Mouse (Mus musculus): Measurements from ENCODE around the gene Hagh.

Gene Hagh

GRCm38 (mm10) chr17:24850065-24850772, 10.3 kb downstream of the Hagh start, which contains the start of gene Fahd1:
Gene Fahd1, minus strand, starts transcription at chr17:24850364.
- peak; percentile 94 for DNase-seq (ENCODE audit: extremely low spot score, low read depth, low spot score)

GRCm38 (mm10) chr17:24850773-24851127, 10.8 kb downstream of the Hagh start:
- no peak for DNase-seq (ENCODE audit: extremely low spot score, low read depth, low spot score)

- DNase-seq (ENCODE audit: extremely low spot score, low read depth, low spot score), result no peak
Observed at GRCm38 (mm10) chr17:24851381-24852125, 11.6 kb downstream of the Hagh start.

DNA sequence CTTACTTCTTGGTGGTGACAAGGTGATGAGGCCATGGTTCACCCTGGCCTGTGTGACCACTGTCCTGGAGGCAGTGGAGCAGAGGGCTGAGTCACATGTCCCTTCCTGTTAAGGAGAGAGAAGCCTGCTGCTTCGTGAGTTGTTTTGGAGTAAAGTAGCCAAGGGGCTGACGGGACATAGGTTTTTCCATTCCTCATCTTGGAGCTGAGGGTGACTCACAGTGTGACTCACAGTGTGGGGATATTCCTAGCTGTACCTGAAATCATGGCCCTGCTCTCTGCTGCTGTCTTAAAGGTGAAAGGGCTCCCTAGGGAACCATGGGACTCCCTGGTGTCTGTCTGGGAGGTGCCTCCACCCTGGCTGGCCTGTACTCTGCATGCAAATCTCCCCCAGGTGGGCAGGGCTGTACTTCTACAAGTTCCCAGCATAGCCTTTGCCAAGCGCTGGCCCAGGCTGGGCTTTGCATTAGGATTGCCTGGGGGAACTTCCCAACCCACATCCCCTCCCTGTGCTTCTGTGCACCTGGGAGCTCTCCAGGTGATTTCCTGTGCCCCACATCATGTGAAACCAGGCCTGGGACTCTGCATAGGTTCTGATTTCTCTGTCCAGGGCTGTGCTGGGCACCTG, 16.0 kb downstream of the Hagh start:
- DNase-seq (ENCODE audit: extremely low spot score, low read depth, low spot score), result no peak

GRCm38 (mm10) chr17:24856589-24856988, 16.6 kb downstream of the Hagh start:
- no peak for DNase-seq (ENCODE audit: extremely low spot score, low read depth, low spot score)

- DNase-seq (ENCODE audit: extremely low spot score, low read depth, low spot score), result no peak
Observed at GRCm38 (mm10) chr17:24857831-24858470, 18.0 kb downstream of the Hagh start.

- DNase-seq (ENCODE audit: extremely low spot score, low read depth, low spot score), result no peak
Observed at GRCm38 (mm10) chr17:24858967-24859366, 19.0 kb downstream of the Hagh start.

DNA sequence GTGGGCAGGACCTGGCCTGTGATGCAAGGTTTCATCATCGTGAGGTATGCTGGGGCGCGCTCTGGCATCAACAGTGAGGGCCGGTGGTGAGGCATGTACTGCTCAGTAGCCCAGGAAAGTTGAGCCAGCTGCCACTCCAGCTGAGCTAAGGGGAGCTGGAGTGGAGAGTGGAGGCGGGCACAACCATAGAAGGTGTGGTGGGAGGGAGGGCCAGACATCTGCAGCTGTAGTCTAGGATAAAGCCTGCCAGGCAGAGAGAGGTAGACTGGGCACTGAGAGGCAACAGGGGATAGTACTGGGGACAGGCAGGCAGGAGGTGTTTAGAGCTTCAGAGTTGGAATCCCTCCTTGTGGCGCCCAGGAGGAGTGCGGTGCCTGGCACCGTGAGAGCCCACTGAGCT, 20.1 kb downstream of the Hagh start:
- DNase-seq (ENCODE audit: extremely low spot score, low read depth, low spot score), result no peak

DNA sequence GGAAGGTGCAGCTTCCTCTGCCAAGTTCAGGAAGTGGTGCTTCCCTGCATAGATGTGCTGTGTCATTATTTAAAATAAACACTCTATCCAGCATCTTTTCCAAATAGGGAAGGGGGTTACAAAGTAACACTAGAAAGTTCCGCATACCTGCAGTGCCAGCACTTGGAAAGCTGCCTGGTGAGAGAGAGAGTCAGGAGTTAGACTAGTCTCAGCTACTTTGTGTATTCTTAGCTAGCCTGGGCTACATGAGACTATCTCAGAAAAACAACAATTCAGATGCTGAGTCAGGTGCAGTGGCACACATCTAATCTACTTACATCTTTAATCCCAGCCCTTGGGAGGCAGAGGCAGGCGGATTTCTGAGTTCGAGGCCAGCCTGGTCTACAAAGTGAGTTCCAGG, 21.8 kb downstream of the Hagh start:
- no peak for DNase-seq (ENCODE audit: extremely low spot score, low read depth, low spot score)

DNA sequence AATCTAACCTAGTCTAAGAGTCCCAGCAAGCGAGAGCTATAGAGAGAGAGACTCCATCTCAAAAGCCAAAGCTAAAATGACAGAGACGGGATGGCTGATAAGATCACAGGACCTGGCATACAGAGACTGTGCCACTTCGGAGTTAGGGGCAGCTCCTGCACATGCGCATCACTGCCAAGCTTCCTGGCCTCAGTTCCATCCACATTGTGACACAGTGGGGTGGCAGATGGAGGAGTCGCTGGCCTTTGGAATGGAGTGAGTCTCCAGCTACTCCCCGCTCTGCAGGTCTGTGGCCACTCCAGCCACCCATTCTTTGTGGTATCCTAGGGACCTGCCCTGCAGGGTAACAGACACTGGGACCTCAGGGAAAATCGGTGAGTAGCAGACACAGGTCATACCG, 25.8 kb downstream of the Hagh start, which contains the start of gene Igfals:
TSS of gene Igfals (plus strand) at position 222 of the 400 bp plus-strand sequence.
- DNase-seq (ENCODE audit: extremely low spot score, low read depth, low spot score), result no peak

- DNase-seq (ENCODE audit: extremely low spot score, low read depth, low spot score), result no peak
Observed at GRCm38 (mm10) chr17:24867914-24868313, 28.0 kb downstream of the Hagh start.

GRCm38 (mm10) chr17:24873695-24874404, 33.9 kb downstream of the Hagh start:
- DNase-seq (ENCODE audit: extremely low spot score, low read depth, low spot score), result no peak

- no peak for DNase-seq (ENCODE audit: extremely low spot score, low read depth, low spot score)
Observed at GRCm38 (mm10) chr17:24874405-24874745, 34.4 kb downstream of the Hagh start.

DNA sequence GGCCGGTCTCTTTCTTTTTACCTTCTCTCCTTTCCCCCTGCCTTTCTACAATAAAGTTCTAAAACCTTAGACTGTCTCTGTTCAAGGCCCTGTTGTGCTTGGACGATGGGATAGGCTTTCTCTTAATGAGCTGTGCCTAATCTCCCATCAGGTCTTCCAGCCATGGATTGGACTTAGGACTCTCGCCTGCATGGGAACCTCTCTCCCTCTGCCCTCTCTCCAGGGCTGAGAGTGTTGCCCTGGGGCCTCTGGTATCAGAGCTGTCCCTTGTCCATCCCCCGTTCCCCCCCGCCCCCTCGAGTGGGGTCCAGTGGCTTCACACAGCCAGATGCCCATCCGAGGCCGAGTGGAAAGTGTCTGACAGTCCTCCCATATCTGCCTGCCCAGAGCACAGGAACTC, 35.0 kb downstream of the Hagh start:
- DNase-seq (ENCODE audit: extremely low spot score, low read depth, low spot score), result no peak

DNA sequence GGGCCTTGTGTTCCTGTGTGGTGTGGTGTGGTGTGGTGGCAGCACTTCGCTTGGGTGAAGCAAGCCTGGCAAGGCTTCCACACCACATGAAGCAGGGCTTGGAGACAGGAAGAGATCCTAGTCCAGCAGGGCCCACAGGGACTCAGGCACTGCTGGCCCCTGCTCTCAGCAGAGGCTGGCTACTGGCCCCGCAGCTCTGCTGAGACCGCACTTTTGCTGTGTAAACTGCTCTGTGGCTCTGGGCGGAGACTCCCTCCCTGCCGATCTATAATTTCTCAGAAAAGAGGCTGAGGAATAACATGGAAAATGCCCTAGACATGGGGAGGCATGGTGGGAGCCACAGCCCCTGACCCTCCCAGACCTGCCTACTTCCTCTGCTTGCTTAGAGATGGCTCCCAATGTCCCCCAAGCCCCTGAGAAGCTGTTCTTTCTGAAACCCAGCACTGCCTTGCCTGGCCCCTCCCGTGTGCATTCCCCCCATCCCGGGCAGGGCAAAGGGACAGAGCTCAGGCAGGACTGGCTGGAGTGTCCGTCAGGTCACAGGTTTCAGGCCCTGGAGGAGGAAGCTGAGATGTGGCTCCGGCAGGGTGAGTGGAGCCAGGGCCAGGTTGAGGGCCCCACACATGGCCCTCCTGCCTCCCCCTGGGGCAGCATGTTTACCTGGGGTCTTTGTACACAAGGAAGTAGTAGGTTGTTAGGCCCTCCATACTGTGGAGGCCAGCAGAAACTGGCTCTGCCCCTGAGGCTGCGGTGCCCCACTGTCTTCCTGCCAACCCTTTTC, 37.6 kb downstream of the Hagh start:
- no peak for DNase-seq (ENCODE audit: extremely low spot score, low read depth, low spot score)

GRCm38 (mm10) chr17:24878117-24878397, 38.1 kb downstream of the Hagh start:
- DNase-seq (ENCODE audit: extremely low spot score, low read depth, low spot score), result no peak

DNA sequence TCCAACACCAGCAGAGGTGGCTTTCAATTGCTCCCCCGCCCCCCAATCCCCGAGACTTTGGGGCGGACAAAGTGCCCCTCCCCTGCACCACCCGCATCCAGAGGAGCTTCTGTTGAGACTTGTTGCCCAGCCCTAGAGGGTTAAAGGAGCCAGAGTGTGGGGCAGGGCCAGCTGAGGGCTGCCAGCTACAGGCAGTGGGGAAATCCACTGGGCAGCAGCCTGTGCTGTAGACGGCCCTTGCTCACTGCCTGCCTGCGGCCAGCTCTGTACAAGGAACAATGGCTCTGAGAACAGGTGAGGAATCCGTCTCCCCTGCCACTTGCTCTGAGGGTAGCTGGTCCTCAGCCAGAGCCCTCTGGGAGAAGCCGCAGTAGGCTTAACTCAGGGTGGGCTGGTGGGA, 38.6 kb downstream of the Hagh start:
- DNase-seq (ENCODE audit: extremely low spot score, low read depth, low spot score), result no peak

DNA sequence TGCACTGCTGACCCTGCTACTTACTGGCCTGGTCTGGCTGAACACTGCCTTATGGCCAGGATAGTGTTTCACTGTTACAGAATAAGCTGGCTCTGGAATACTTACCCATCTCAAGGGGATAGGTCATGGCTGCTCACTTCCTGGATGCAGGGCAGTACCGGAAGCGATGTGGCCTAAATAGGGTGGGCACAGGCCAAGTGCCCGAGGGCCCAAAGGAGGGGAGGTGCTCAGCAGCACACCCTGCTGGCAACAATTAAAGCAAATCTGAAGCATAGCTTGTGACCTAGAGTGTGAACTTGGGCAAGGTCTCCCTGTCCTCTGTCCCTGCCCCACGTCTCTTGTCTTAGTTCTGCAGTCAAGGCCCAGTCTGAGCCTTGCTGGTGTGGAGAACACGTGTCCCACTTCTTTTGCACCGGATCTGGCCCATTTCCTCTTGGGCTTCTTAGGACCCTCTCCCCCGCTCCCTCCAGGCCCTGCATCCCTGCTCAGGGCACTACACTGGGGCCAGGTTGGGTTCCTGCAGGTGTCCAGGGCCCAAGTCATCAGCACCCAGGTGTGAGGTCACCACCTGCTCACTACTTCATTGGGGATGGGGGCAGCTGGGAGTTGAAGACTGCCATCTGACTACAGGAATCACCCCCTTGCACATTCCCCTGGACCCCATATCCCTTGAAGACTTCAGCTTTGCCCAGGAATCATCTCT, 41.9 kb downstream of the Hagh start:
- no peak for DNase-seq (ENCODE audit: extremely low spot score, low read depth, low spot score)

DNA sequence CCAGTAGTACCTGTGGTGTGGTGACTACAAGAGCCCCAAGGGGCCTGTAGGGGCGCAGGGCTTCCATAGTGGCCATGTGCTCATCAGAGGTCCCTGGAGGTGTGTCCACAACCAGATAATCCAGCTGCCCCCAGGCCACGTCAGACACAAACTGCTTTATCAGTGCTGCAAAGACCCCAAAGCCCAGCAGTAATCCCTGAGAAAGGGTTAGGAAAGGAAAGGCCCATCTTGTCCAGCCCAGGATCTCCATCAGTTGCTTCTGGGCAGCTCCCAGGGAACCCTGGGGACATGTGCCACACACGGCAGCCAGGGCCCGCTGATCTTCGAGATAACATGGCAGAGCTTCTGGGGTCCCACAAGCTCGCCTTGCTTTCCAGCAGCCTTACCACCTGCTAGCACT, 44.4 kb downstream of the Hagh start:
- DNase-seq (ENCODE audit: extremely low spot score, low read depth, low spot score), result no peak

Data from hindlimb bud, embryonic 11.5 days (tissue).